Comparison of ENCODE assay signal across 8 mouse cellular contexts in the genomic region with DNA sequence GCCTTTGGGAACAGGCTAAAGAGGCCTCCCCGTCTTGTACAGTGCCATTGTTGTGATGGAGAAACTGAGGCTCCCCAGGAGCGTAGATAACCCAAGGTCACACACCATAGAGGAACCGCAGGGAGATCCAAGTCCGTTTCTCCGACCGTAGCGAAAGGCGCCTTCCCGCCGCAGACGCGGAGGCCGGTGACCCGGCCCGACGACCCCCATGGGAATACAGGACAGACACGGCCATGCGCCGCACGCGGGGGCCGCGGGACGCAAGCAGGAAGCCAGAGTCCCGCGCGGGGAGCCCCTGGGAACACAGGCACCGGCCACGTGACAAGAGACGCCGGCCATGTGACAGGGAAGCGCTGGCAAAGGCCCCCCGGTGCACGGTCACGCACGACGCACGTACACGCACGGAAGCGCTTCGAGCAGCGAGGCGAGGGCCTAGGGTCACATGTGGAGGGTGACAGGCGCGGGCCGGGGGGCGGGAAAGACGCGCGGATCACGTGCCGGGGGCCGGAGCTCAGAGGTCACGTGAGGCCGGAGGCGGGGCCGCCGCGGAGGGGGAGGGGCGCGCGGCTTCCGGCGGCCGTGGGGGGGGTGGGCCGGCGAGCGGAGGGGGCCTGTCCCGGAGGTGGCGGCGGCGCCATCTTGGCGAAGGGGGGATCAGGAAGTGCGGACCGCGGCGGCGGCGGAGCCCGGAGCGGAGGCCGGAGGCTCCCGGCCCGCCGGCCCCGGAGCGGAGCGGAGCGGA. TPM values are rescaled to one million over a fixed set of nuclear protein-coding genes. Genes with fewer than 3 reads are reported as not detected.
DNase-seq lines count a peak whose midpoint lies in the region; ATAC-seq and TF ChIP-seq lines count a peak whose summit lies in the region.

Ube2q1 (plus strand) TSS at position 649 of the 742 bp plus-strand sequence.

- no peak for TF ChIP-seq CTCF in midbrain, postnatal 0 days (IDR thresholded peaks at IDR 0.05)

- H3K9me3 ChIP-seq in embryonic facial prominence, embryonic 14.5 days (ENCODE audit: control insufficient read depth, low read length) = no peaks in the 10 kb centered on the region
- no peaks in the 10 kb centered on the region for H3K9me3 ChIP-seq in limb, embryonic 14.5 days (ENCODE audit: control insufficient read depth, low read length)
- no peaks in the 10 kb centered on the region for H3K9me3 ChIP-seq in midbrain, postnatal 0 days (ENCODE audit: low read length)

- DNase-seq in 3T3-L1 (ENCODE audit: low read depth, low spot score) = peak; percentile 90
- DNase-seq in adrenal gland, postnatal 4 days (ENCODE audit: low spot score in 2 of 2) = peak; percentile 90 to 95
- DNase-seq in embryonic facial prominence, embryonic 14.5 days (ENCODE audit: low spot score) = peak; percentile 98
- peak; percentile 95 for DNase-seq in heart, adult 8-10 months (ENCODE audit: low spot score)
- DNase-seq in kidney, adult 9 months = peak; percentile 98
- DNase-seq in limb, embryonic 14.5 days (ENCODE audit: low spot score) = peak; percentile 90
- DNase-seq in midbrain, postnatal 0 days (ENCODE audit: low spot score) = peak; percentile 98
- peak; percentile 82 to 90 for DNase-seq in spleen, postnatal 14 days (ENCODE audit: low spot score in 2 of 2)

- peak within 1 kb of the TSS; percentile 95 for H3K27ac ChIP-seq in embryonic facial prominence, embryonic 14.5 days (replicated peaks; ENCODE audit: low read depth, low read length)
- peak within 1 kb of the TSS; percentile 97 for H3K27ac ChIP-seq in limb, embryonic 14.5 days (replicated peaks; ENCODE audit: low read depth, low read length)
- peak within 1 kb of the TSS; percentile 93 for H3K27ac ChIP-seq in midbrain, postnatal 0 days (ENCODE audit: low read depth, low read length)

- peak; percentile 94 for ATAC-seq in embryonic facial prominence, embryonic 14.5 days (ENCODE audit: low read depth)
- peak; percentile 93 for ATAC-seq in limb, embryonic 14.5 days (ENCODE audit: low FRiP score, low read depth)
- ATAC-seq in midbrain, postnatal 0 days (ENCODE audit: low FRiP score) = peak; percentile 96

- H3K4me1 ChIP-seq in embryonic facial prominence, embryonic 14.5 days (ENCODE audit: control insufficient read depth, insufficient read depth, low read length) = peaks cover 19% of the 10 kb centered on the region
- peaks cover 19% of the 10 kb centered on the region for H3K4me1 ChIP-seq in limb, embryonic 14.5 days (ENCODE audit: control insufficient read depth, insufficient read depth, low read length)
- peaks cover 14% of the 10 kb centered on the region for H3K4me1 ChIP-seq in midbrain, postnatal 0 days (ENCODE audit: insufficient read depth, low read length)

- H3K4me3 ChIP-seq in embryonic facial prominence, embryonic 14.5 days (ENCODE audit: low read depth, low read length) = peak within 1 kb of the TSS; percentile 98
- H3K4me3 ChIP-seq in limb, embryonic 14.5 days (replicated peaks; ENCODE audit: low read length) = peak within 1 kb of the TSS; percentile 98
- H3K4me3 ChIP-seq in midbrain, postnatal 0 days (ENCODE audit: low read depth, low read length) = peak within 1 kb of the TSS; percentile 94

- 0 out of 2 replicates have a peak, but pooled peaks have one; percentile 45 for TF ChIP-seq POLR2A in limb, embryonic 14.5 days (IDR thresholded peaks at IDR 0.05; ENCODE audit: borderline replicate concordance, extremely low read depth, insufficient read depth, insufficient read length)

- no peaks in the 10 kb centered on the region for H3K27me3 ChIP-seq in embryonic facial prominence, embryonic 14.5 days (replicated peaks; ENCODE audit: control insufficient read depth, insufficient read depth, low read length)
- H3K27me3 ChIP-seq in limb, embryonic 14.5 days (ENCODE audit: control insufficient read depth, insufficient read depth, low read length) = no peaks in the 10 kb centered on the region
- no peaks in the 10 kb centered on the region for H3K27me3 ChIP-seq in midbrain, postnatal 0 days (ENCODE audit: insufficient read depth, low read length)

- H3K9ac ChIP-seq in embryonic facial prominence, embryonic 14.5 days (ENCODE audit: low read depth, low read length) = peak within 1 kb of the TSS; percentile 99
- H3K9ac ChIP-seq in limb, embryonic 14.5 days (ENCODE audit: low read depth, low read length, severe bottlenecking) = peak within 1 kb of the TSS; percentile 98
- H3K9ac ChIP-seq in midbrain, postnatal 0 days (replicated peaks; ENCODE audit: low read length, poor library complexity, severe bottlenecking) = peak within 1 kb of the TSS; percentile 97

- under 1% methylated on average over 41 of the region's 90 CpGs for WGBS in embryonic facial prominence, embryonic 14.5 days
- WGBS in limb, embryonic 14.5 days = 1% methylated on average over 57 of the region's 90 CpGs
- WGBS in midbrain, postnatal 0 days = under 1% methylated on average over 57 of the region's 90 CpGs

- peaks cover 27% of the 10 kb centered on the region for H3K36me3 ChIP-seq in embryonic facial prominence, embryonic 14.5 days (ENCODE audit: control insufficient read depth, insufficient read depth, low read length)
- peaks cover 23% of the 10 kb centered on the region for H3K36me3 ChIP-seq in limb, embryonic 14.5 days (ENCODE audit: control insufficient read depth, insufficient read depth, low read length)
- peaks cover 13% of the 10 kb centered on the region for H3K36me3 ChIP-seq in midbrain, postnatal 0 days (ENCODE audit: insufficient read depth, low read length)

- H3K4me2 ChIP-seq in embryonic facial prominence, embryonic 14.5 days (ENCODE audit: low read depth, low read length) = peak within 1 kb of the TSS; percentile 83
- peak within 1 kb of the TSS; percentile 90 for H3K4me2 ChIP-seq in limb, embryonic 14.5 days (replicated peaks; ENCODE audit: low read depth, low read length, severe bottlenecking)
- peak within 1 kb of the TSS; percentile 92 for H3K4me2 ChIP-seq in midbrain, postnatal 0 days (ENCODE audit: low read depth, low read length, poor library complexity, severe bottlenecking)

RNA-seq across cellular contexts. Expression of gene Ube2q1, which starts in this region (rescaled TPM):
- 10 to 100 TPM; 68.0 to 72.1 TPM for total RNA-seq in adrenal gland, postnatal 4 days (2021)
- 20.4 and 21.7 TPM in 2 replicates for polyA plus RNA-seq in embryonic facial prominence, embryonic 14.5 days (2014; fragmentation: Nextera tagmentation; extraction: Ambion mirVana)
- 10 to 100 TPM; 21.6 to 25.2 (median 23.0) TPM for total RNA-seq in heart, adult 8-10 months (2022)
- polyA plus RNA-seq in limb, embryonic 14.5 days (2012; rRNA removed) = 45.8 and 47.0 TPM in 2 replicates
- 24.0 TPM in 2 replicates for polyA plus RNA-seq in limb, embryonic 14.5 days (2014; fragmentation: Nextera tagmentation; extraction: Ambion mirVana)
- 59.1 and 62.2 TPM in 2 replicates for total RNA-seq in midbrain, postnatal 0 days (2014; rRNA removed)
- polyA plus RNA-seq in midbrain, postnatal 0 days (2015; fragmentation: Nextera tagmentation; extraction: Ambion mirVana) = 8.9 and 9.4 TPM in 2 replicates

Comparison
In these comparisons a context has a peak if more than half of its experiments do, and no peak if none do; other contexts are left out.
1. Peak in every context shown above with its lines: DNase-seq, ATAC-seq, H3K4me3 ChIP-seq and H3K27ac ChIP-seq.